Mouse (Mus musculus): ENCODE data around the gene Uvssa.
"Not testable (repeated sequence)": the region's sequence is repeated elsewhere in the genome, so short reads cannot be mapped to it uniquely, and the experiment has no call there.

DNA sequence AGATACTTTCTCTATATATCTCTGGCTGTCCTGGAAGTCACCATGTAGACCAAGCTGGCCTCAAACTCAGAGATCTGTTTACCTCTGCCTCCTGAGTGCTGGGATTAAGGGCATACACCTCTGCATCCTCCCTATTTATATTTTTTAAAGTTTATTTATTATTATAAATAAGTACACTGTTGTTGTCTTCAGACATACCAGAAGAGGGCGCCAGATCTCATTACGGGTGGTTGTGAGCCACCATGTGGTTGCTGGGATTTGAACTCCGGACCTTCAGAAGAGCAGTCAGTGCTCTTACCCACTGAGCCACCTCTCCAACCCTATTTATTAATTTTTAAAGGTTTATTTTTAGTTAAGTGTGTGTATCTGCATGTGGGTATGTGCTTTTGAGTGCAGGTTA lies 36.1 kb upstream of the Uvssa start:
- TF ChIP-seq POLR2A (IDR thresholded peaks at IDR 0.05; ENCODE audit: borderline replicate concordance, extremely low read depth, insufficient read depth, insufficient read length, poor library complexity, severe bottlenecking); CTCF (IDR thresholded peaks at IDR 0.05; ENCODE audit: borderline replicate concordance, extremely low read depth, insufficient read depth, insufficient read length): not testable (repeated sequence)

Data from brain, embryonic 14.5 days (tissue).